Mouse (Mus musculus) cerebellum, postnatal 4 days (tissue): ENCODE measurements around the gene Gm49661.
A peak's percentile ranks its signal among the peaks of the same experiment; 100 is the strongest.

ENCODE experiments used
- DNase-seq, 2 experiments: peaks; one replicate each; pipeline ENCODE4 v3.0.0; 2022; ENCODE audit warnings: low spot score in 2 of 2, mixed read lengths in 1 of 2

Gene Gm49661

GRCm38 (mm10) chr8:84934860-84935259, 34.4 kb downstream of the Gm49661 start:
- DNase-seq = peak in 1 of 2 experiments; percentile 57

GRCm38 (mm10) chr8:84933767-84934559, 35.3 kb downstream of the Gm49661 start:
- no peak for DNase-seq

GRCm38 (mm10) chr8:84930582-84930981, 38.7 kb downstream of the Gm49661 start:
- no peak for DNase-seq

DNA sequence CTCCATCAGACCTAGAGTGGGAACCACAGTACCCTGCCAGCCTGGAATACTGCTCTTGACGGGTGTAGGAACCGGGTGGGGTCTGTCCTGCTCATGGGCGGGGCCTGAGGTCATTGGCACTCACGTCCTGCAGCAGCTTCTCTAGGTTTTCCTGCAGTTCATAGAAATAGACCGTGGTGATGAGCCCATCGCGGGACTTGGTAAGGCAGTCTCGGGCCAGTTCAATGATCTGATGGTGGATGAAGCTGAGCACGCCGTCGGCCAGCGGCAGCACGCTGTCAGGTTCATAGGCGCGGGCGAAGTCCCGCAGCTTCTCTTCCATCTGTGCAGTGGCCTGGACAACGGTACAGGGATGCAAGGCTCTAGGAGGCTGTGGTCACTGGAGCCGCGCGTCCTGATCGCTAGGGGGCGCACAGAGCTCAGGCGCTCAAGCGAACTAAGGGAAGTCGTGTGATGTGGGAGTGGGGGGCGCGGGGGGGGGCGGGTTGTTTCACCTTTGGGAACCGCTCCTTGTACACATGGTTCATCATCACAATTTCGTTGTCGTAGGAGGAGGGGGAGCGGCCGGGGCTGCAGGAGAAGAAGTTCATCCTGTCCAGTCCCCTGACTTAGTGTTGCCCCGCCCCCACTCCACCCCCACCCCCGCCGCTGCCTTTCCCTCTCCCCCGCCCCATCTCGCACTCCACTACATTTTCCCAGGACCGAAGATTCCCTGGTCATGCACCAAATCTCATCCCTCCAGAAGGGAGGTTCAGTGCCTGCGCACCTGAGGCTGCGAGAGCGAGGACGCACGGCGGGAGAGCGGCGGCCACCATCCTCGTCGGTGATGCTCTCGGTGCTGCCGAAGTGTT, 40.6 kb downstream of the Gm49661 start:
- peak in 1 of 2 experiments; percentile 84 for DNase-seq

DNA sequence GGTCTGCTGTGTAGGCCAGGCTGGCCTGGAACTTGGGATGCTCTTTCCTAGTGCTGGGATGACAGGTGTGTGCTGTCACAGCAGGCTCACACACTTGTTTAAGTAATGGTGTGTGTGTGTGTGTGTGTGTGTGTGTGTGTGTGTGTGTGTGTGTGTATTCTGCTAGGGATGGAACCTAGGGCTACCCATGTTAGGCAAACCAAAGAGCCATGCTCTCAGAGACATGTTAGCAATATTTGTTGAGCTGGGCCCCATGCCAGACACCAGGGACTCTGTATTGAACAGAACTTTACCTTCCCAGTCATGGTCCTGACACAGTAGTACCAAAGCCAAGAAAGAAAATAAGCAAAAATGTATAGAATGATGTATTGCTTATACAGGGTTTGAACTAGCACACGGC, 41.7 kb downstream of the Gm49661 start:
- no peak for DNase-seq

- no peak for DNase-seq
Observed at GRCm38 (mm10) chr8:84925557-84925956, 43.7 kb downstream of the Gm49661 start.

DNA sequence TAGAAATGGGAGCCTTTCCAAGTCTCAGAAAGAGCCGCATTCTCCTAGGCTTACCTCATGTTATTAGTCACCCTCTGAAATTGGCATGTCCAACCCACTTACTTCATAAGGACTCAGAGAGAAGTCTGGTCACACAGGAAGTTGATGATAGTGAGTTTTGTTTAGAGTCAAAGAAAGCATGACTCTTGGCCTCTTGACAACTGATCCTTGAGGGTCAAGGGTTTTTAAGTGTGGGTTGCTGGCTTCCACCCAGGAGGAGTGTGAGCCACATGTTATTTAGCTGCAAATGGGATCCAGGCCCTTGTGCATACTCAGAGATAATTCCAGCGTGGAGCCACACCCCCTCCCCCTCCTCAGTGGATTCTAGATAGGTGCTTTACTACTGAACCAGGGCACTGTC, 47.6 kb downstream of the Gm49661 start:
- DNase-seq = no peak

DNA sequence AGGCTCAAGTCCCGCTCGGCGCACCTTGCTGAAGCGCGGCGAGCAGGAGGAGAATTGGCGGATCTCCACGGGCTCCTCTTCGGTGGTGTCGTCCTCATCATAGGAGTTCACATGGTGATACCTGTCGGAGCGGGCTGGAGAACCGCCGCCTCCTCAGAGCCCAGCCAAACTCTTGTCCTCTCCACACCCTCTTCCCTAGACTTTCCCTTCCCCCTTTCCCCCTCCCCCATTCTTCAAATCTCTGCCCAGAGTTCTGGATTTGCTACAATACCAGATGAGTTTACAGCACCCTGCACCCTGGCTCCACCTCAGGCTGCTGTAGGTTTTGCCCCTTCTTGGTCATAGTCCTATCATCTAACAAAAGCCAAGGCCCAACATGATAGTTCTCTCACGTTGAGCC, 50.6 kb downstream of the Gm49661 start:
- DNase-seq = no peak

GRCm38 (mm10) chr8:84917781-84918180, 51.5 kb downstream of the Gm49661 start:
- no peak for DNase-seq
